Mouse (Mus musculus) neural tube, embryonic 14.5 days (tissue): ENCODE results near the gene March1. TPM values are rescaled to one million over a fixed set of nuclear protein-coding genes. Genes with fewer than 3 reads are reported as not detected.
"Not testable (repeated sequence)": the region's sequence is repeated elsewhere in the genome, so short reads cannot be mapped to it uniquely, and the experiment has no call there.

Experiments
- ATAC-seq: fragments of 200-750 bp; cut with Nextera tagmentation; 2 replicates; pipeline ENCODE4 v1.8.0; 2017; ENCODE audit warnings: low read depth, mild to moderate bottlenecking, moderate TSS enrichment, moderate library complexity
- H3K27ac ChIP-seq: fragments of 300-500 bp; sonication (generic); 2 replicates; pipeline ENCODE4 v1.5.1; 2014; ENCODE audit warnings: low read depth, mild to moderate bottlenecking, control low read depth, low read length, moderate library complexity, mixed read lengths
- H3K27me3 ChIP-seq: fragments of 300-500 bp; sonication (generic); 2 replicates; pipeline ENCODE4 v1.6.1; 2014; ENCODE audit warnings: low read length; ENCODE audit not compliant: control insufficient read depth, insufficient read depth
- H3K36me3 ChIP-seq: fragments of 300-500 bp; sonication (generic); 2 replicates; pipeline ENCODE4 v1.6.1; 2014; ENCODE audit warnings: low read length, mixed read lengths; ENCODE audit not compliant: control insufficient read depth, insufficient read depth
- H3K4me1 ChIP-seq: fragments of 300-500 bp; sonication (generic); 2 replicates; pipeline ENCODE4 v1.6.1; 2014; ENCODE audit warnings: low read length; ENCODE audit not compliant: control insufficient read depth, insufficient read depth
- H3K4me2 ChIP-seq: fragments of 300-500 bp; sonication (generic); 2 replicates; pipeline ENCODE4 v1.6.1; 2014; ENCODE audit warnings: mild to moderate bottlenecking, low read depth, low read length, control low read depth
- H3K4me3 ChIP-seq: fragments of 300-500 bp; sonication (generic); 2 replicates; pipeline ENCODE4 v1.5.1; 2014; ENCODE audit warnings: low read depth, low read length, control low read depth, mixed read lengths
- H3K9ac ChIP-seq: fragments of 300-500 bp; sonication (generic); replicated peaks from 2 replicates; pipeline ENCODE4 v1.6.1; 2014; ENCODE audit warnings: low read depth, mild to moderate bottlenecking, control low read depth, low read length, mixed read lengths
- H3K9me3 ChIP-seq: fragments of 300-500 bp; sonication (generic); 2 replicates; pipeline ENCODE4 v1.6.1; 2016; ENCODE audit warnings: low read length; ENCODE audit not compliant: control insufficient read depth
- WGBS: fragments of 180-500 bp; shearing (Covaris S2); extraction: QIAGEN DNeasy Blood & Tissue Kit; methylation state at CpG from one replicate; pipeline ENCODE4 v1.1.7; 2014; 5-methylcytosine and 5-hydroxymethylcytosine counted together
- polyA plus RNA-seq: library from polyadenylated mRNA; unstranded; fragments of >200 nt; fragmentation: Nextera tagmentation; extraction: Ambion mirVana; gene quantifications from 2 replicates; pipeline ENCODE4 v1.2.1, GENCODE M21; 2014

Gene March1
- polyA plus RNA-seq, 1 experiment from 2014 or later: 65.8 TPM

- not testable (repeated sequence) for ATAC-seq, H3K27ac ChIP-seq, H3K27me3 ChIP-seq, H3K36me3 ChIP-seq, H3K9ac ChIP-seq, H3K4me1 ChIP-seq, H3K4me2 ChIP-seq, H3K9me3 ChIP-seq, H3K4me3 ChIP-seq
- WGBS: 64% methylated on average over 4 of the region's 4 CpGs
Observed at GRCm38 (mm10) chr8:66405796-66406195, 788.1 kb downstream of the March1 start.

GRCm38 (mm10) chr8:66406596-66407361, 789.1 kb downstream of the March1 start:
- WGBS: 89% methylated on average over 6 of the region's 6 CpGs
- Histone ChIP-seq H3K9ac (no peak overlapping the region), H3K27me3 (no peaks in the 10 kb centered on the region), H3K27ac (no peak overlapping the region), H3K9me3 (no peaks in the 10 kb centered on the region), H3K4me2 (no peak overlapping the region), H3K36me3 (no peaks in the 10 kb centered on the region), H3K4me1 (no peaks in the 10 kb centered on the region), H3K4me3 (no peak overlapping the region)
- ATAC-seq: no peak

- no peaks in the 10 kb centered on the region for H3K4me1 ChIP-seq
- H3K4me3 ChIP-seq: no peak overlapping the region
- H3K27me3 ChIP-seq: no peaks in the 10 kb centered on the region
- H3K4me2 ChIP-seq: no peak overlapping the region
- 85% methylated on average over 9 of the region's 9 CpGs for WGBS
- H3K9me3 ChIP-seq: no peaks in the 10 kb centered on the region
- no peaks in the 10 kb centered on the region for H3K36me3 ChIP-seq
- ATAC-seq: no peak
- H3K9ac ChIP-seq: no peak overlapping the region
- H3K27ac ChIP-seq: no peak overlapping the region
Observed at GRCm38 (mm10) chr8:66410080-66410615, 792.4 kb downstream of the March1 start.

GRCm38 (mm10) chr8:66413101-66413500, 795.4 kb downstream of the March1 start:
- H3K27ac ChIP-seq: no peak overlapping the region
- H3K36me3 ChIP-seq: no peaks in the 10 kb centered on the region
- H3K9me3 ChIP-seq: no peaks in the 10 kb centered on the region
- H3K4me3 ChIP-seq: no peak overlapping the region
- no peak overlapping the region for H3K9ac ChIP-seq
- H3K27me3 ChIP-seq: no peaks in the 10 kb centered on the region
- no peaks in the 10 kb centered on the region for H3K4me1 ChIP-seq
- no peak for ATAC-seq
- H3K4me2 ChIP-seq: no peak overlapping the region
- WGBS: 62% methylated on average over 2 of the region's 2 CpGs

GRCm38 (mm10) chr8:66415234-66415633, 797.5 kb downstream of the March1 start:
- Histone ChIP-seq H3K36me3 (no peaks in the 10 kb centered on the region), H3K9me3 (no peaks in the 10 kb centered on the region), H3K4me2 (no peak overlapping the region), H3K27me3 (no peaks in the 10 kb centered on the region), H3K4me3 (no peak overlapping the region), H3K9ac (no peak overlapping the region), H3K4me1 (no peaks in the 10 kb centered on the region), H3K27ac (no peak overlapping the region)
- WGBS: 93% methylated on average over 2 of the region's 2 CpGs
- ATAC-seq: no peak

- not testable (repeated sequence) for H3K9me3 ChIP-seq, H3K4me3 ChIP-seq, H3K4me2 ChIP-seq, H3K36me3 ChIP-seq, H3K27ac ChIP-seq, H3K4me1 ChIP-seq, H3K9ac ChIP-seq, H3K27me3 ChIP-seq, ATAC-seq
- 94% methylated on average over 4 of the region's 4 CpGs for WGBS
Observed at GRCm38 (mm10) chr8:66417591-66417990, 799.9 kb downstream of the March1 start.

- 84% methylated on average over 2 of the region's 2 CpGs for WGBS
- Histone ChIP-seq H3K27ac (no peak overlapping the region), H3K4me1 (no peaks in the 10 kb centered on the region), H3K4me3 (no peak overlapping the region), H3K36me3 (no peaks in the 10 kb centered on the region), H3K27me3 (no peaks in the 10 kb centered on the region), H3K4me2 (no peak overlapping the region), H3K9ac (no peak overlapping the region), H3K9me3 (no peaks in the 10 kb centered on the region)
- no peak for ATAC-seq
Observed at GRCm38 (mm10) chr8:66430639-66431038, 812.9 kb downstream of the March1 start.

- Histone ChIP-seq H3K27ac (no peak overlapping the region), H3K4me1 (no peaks in the 10 kb centered on the region), H3K9me3 (no peaks in the 10 kb centered on the region), H3K4me3 (no peak overlapping the region), H3K27me3 (no peaks in the 10 kb centered on the region), H3K4me2 (no peak overlapping the region), H3K9ac (no peak overlapping the region), H3K36me3 (no peaks in the 10 kb centered on the region)
- ATAC-seq: no peak
Observed at GRCm38 (mm10) chr8:66433577-66433976, 815.9 kb downstream of the March1 start.

GRCm38 (mm10) chr8:66436804-66437203, 819.1 kb downstream of the March1 start:
- H3K4me3 ChIP-seq: no peak overlapping the region
- no peak overlapping the region for H3K9ac ChIP-seq
- H3K4me1 ChIP-seq: no peaks in the 10 kb centered on the region
- no peaks in the 10 kb centered on the region for H3K27me3 ChIP-seq
- ATAC-seq: no peak
- no peaks in the 10 kb centered on the region for H3K9me3 ChIP-seq
- no peak overlapping the region for H3K4me2 ChIP-seq
- H3K36me3 ChIP-seq: no peaks in the 10 kb centered on the region
- no peak overlapping the region for H3K27ac ChIP-seq
- 100% methylated on average over 1 of the region's 1 CpGs for WGBS
